Mouse (Mus musculus) olfactory bulb, adult 2 months (tissue): ENCODE measurements around the gene Vwa3b. TPM values are rescaled to one million over a fixed set of nuclear protein-coding genes. Genes with fewer than 3 reads are reported as not detected.

Source experiments
- H3K27ac ChIP-seq: fragments of 200-500 bp; 2 replicates; pipeline ENCODE4 v1.5.1; 2012; ENCODE audit warnings: low read depth, low read length; ENCODE audit not compliant: insufficient read depth
- H3K4me1 ChIP-seq: fragments of 200-500 bp; 2 replicates; pipeline ENCODE4 v1.6.1; 2012; ENCODE audit warnings: low read length; ENCODE audit not compliant: control insufficient read depth, insufficient read depth
- H3K4me3 ChIP-seq: fragments of 200-500 bp; 2 replicates; pipeline ENCODE4 v1.5.1; 2012; ENCODE audit warnings: mild to moderate bottlenecking, low read depth, low read length, moderate library complexity; ENCODE audit not compliant: insufficient read depth
- CTCF ChIP-seq: fragments of 200-500 bp; IDR thresholded peaks from 2 replicates; pipeline ENCODE4 v1.5.1; 2012; ENCODE audit warnings: low read depth, mild to moderate bottlenecking, low read length, moderate library complexity; ENCODE audit not compliant: insufficient read depth
- POLR2A ChIP-seq: fragments of 200-500 bp; IDR thresholded peaks from 2 replicates; pipeline ENCODE4 v1.6.1; 2012; ENCODE audit warnings: mild to moderate bottlenecking, low read depth, low read length, moderate library complexity; ENCODE audit not compliant: insufficient read depth
- WGBS: fragments of 180-500 bp; shearing (Covaris S2); methylation state at CpG from one replicate; pipeline ENCODE4 v1.1.7; 2018; 5-methylcytosine and 5-hydroxymethylcytosine counted together
- polyA plus RNA-seq: library from polyadenylated mRNA; stranded (reverse); fragments of >200 nt; gene quantifications from 2 replicates; pipeline ENCODE4 v1.2.4, GENCODE M21; 2012; ENCODE audit warnings: low replicate concordance; ENCODE audit not compliant: missing spikeins, insufficient read depth, insufficient read length

Vwa3b gene
- polyA plus RNA-seq, 1 experiment, result not detected

- no peak for TF ChIP-seq POLR2A
- TF ChIP-seq CTCF, result no peak
- no peaks in the 10 kb centered on the region for H3K4me1 ChIP-seq
- 95% methylated on average over 9 of the region's 9 CpGs for WGBS
- H3K27ac ChIP-seq, result no peak overlapping the region
- H3K4me3 ChIP-seq, result no peak overlapping the region
These were observed 125.5 kb downstream of the Vwa3b start for GRCm38 (mm10) chr1:37151896-37152295.

- Histone ChIP-seq H3K27ac (no peak overlapping the region), H3K4me3 (no peak overlapping the region), H3K4me1 (no peaks in the 10 kb centered on the region)
- no peak for TF ChIP-seq POLR2A
- WGBS, result 25% methylated on average over 6 of the region's 6 CpGs
These were observed 139.7 kb downstream of the Vwa3b start for GRCm38 (mm10) chr1:37166066-37166465.

- Histone ChIP-seq H3K4me3 (no peak overlapping the region), H3K27ac (no peak overlapping the region), H3K4me1 (no peaks in the 10 kb centered on the region)
- WGBS, result 88% methylated on average over 7 of the region's 7 CpGs
- TF ChIP-seq CTCF (no peak), POLR2A (no peak)
These were observed 141.5 kb downstream of the Vwa3b start for GRCm38 (mm10) chr1:37167918-37168317.

GRCm38 (mm10) chr1:37177874-37178273, 151.5 kb downstream of the Vwa3b start:
- H3K4me1 ChIP-seq, result no peaks in the 10 kb centered on the region
- 69% methylated on average over 2 of the region's 2 CpGs for WGBS
- no peak overlapping the region for H3K4me3 ChIP-seq
- TF ChIP-seq CTCF (no peak), POLR2A (no peak)
- no peak overlapping the region for H3K27ac ChIP-seq

- H3K4me1 ChIP-seq, result no peaks in the 10 kb centered on the region
- no peak overlapping the region for H3K4me3 ChIP-seq
- H3K27ac ChIP-seq, result no peak overlapping the region
- 79% methylated on average over 5 of the region's 5 CpGs for WGBS
- no peak for TF ChIP-seq POLR2A
- no peak for TF ChIP-seq CTCF
These were observed 153.5 kb downstream of the Vwa3b start for GRCm38 (mm10) chr1:37179852-37180251.

GRCm38 (mm10) chr1:37187050-37187449, 160.7 kb downstream of the Vwa3b start:
- no peak overlapping the region for H3K27ac ChIP-seq
- no peaks in the 10 kb centered on the region for H3K4me1 ChIP-seq
- 85% methylated on average over 6 of the region's 6 CpGs for WGBS
- H3K4me3 ChIP-seq, result no peak overlapping the region
- TF ChIP-seq CTCF (no peak), POLR2A (no peak)

GRCm38 (mm10) chr1:37194607-37195006, 168.2 kb downstream of the Vwa3b start:
- WGBS, result 47% methylated on average over 4 of the region's 4 CpGs
- H3K27ac ChIP-seq, result no peak overlapping the region
- no peaks in the 10 kb centered on the region for H3K4me1 ChIP-seq
- TF ChIP-seq POLR2A (no peak), CTCF (no peak)
- no peak overlapping the region for H3K4me3 ChIP-seq

GRCm38 (mm10) chr1:37201406-37201805, 175.0 kb downstream of the Vwa3b start:
- 84% methylated on average over 4 of the region's 4 CpGs for WGBS

GRCm38 (mm10) chr1:37207743-37208142, 181.3 kb downstream of the Vwa3b start:
- 67% methylated on average over 8 of the region's 8 CpGs for WGBS
- TF ChIP-seq CTCF, result no peak
- TF ChIP-seq POLR2A, result no peak
- Histone ChIP-seq H3K27ac (no peak overlapping the region), H3K4me3 (no peak overlapping the region), H3K4me1 (no peaks in the 10 kb centered on the region)

More at GRCm38 (mm10) chr1:37201406-37201805, 175.0 kb downstream of the Vwa3b start:
- no peaks in the 10 kb centered on the region for H3K4me1 ChIP-seq
- no peak overlapping the region for H3K27ac ChIP-seq
- TF ChIP-seq CTCF, result no peak
- TF ChIP-seq POLR2A, result no peak
- H3K4me3 ChIP-seq, result no peak overlapping the region

GRCm38 (mm10) chr1:37212375-37212774, 186.0 kb downstream of the Vwa3b start:
- TF ChIP-seq POLR2A (no peak), CTCF (no peak)
- H3K4me1 ChIP-seq, result no peaks in the 10 kb centered on the region
- H3K4me3 ChIP-seq, result no peak overlapping the region
- WGBS, result 95% methylated on average over 9 of the region's 9 CpGs
- H3K27ac ChIP-seq, result no peak overlapping the region
